Mouse (Mus musculus): ENCODE measurements around the gene Mipep.

Gene Mipep

GRCm38 (mm10) chr14:60802026-60802425, 17.7 kb downstream of the Mipep start:
- DNase-seq (ENCODE audit: low spot score) = no peak

GRCm38 (mm10) chr14:60804978-60805377, 20.6 kb downstream of the Mipep start:
- no peak for DNase-seq (ENCODE audit: low spot score)

DNA sequence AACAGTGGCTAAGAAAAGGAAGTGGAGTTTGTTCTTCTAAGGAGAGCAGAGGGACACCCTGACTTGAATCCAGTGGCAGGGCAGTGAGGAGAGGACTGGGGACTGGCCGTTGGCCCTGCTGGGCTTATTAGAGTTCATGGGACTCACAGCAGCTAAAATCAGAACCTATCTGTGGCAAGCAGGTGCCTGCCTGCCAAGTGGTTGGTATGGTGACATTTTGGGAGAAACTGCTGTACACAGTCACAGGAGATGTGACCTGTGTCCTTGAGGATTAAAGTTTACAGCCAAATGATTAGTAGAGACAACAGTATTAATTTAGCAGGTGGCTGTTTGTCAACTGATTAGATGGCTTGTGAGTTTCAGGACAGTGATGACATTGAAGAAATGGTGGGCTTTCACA, 21.5 kb downstream of the Mipep start:
- DNase-seq (ENCODE audit: low spot score) = no peak

GRCm38 (mm10) chr14:60806891-60807344, 22.5 kb downstream of the Mipep start:
- no peak for DNase-seq (ENCODE audit: low spot score)

DNA sequence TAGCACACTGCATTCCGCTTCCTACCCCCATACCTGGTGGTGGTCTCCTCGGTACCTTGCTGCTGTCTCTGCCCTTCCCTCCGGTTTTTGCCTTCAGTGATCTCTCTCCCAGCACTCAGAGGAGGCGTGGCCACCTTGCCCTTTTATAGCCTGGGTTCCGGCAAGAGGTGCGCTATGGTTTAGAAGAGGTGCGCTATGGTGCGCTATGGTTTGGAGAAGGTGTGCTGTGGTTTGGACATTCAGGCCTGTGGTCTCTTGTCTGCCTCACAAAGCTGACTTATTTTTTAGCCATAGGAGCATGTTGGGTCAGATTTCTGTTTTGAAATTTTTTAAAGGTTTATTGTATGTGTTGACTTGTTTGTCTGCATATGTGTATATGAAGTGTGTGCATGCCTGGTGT, 25.5 kb downstream of the Mipep start:
- no peak for DNase-seq (ENCODE audit: low spot score)

GRCm38 (mm10) chr14:60811547-60811946, 27.2 kb downstream of the Mipep start:
- DNase-seq (ENCODE audit: low spot score) = no peak

- no peak for DNase-seq (ENCODE audit: low spot score)
These were observed 30.7 kb downstream of the Mipep start for GRCm38 (mm10) chr14:60815098-60815497.

DNA sequence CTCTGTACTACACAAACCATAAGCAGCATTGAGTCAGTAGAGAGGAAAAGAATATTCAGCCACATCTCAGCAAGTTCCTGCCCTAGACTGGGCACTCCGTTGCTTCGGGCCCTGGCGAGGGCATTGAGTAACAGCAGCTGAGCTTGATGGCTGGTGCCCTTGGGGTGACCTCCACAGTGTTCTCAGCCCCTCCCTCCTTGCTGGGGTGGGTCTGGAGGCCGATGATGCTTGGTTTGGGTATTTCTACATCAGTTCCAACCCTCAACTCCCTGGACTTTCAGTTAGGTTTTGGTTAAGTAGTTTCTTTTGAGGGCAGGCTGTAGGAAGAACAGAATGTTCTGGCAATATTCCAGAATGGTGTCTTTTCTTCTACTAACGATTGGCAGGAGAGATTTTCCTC, 33.7 kb downstream of the Mipep start:
- no peak for DNase-seq (ENCODE audit: low spot score)

- DNase-seq (ENCODE audit: low spot score) = no peak
These were observed 45.7 kb downstream of the Mipep start for GRCm38 (mm10) chr14:60830096-60830495.

- DNase-seq (ENCODE audit: low spot score) = no peak
These were observed 52.3 kb downstream of the Mipep start for GRCm38 (mm10) chr14:60836709-60837108.

GRCm38 (mm10) chr14:60839654-60840053, 55.3 kb downstream of the Mipep start:
- DNase-seq (ENCODE audit: low spot score) = no peak

- peak; percentile 3 for DNase-seq (ENCODE audit: low spot score)
These were observed 57.7 kb downstream of the Mipep start for GRCm38 (mm10) chr14:60841977-60842659.

GRCm38 (mm10) chr14:60843596-60843995, 59.2 kb downstream of the Mipep start:
- DNase-seq (ENCODE audit: low spot score) = no peak

GRCm38 (mm10) chr14:60845261-60846045, 61.1 kb downstream of the Mipep start:
- DNase-seq (ENCODE audit: low spot score) = no peak

DNA sequence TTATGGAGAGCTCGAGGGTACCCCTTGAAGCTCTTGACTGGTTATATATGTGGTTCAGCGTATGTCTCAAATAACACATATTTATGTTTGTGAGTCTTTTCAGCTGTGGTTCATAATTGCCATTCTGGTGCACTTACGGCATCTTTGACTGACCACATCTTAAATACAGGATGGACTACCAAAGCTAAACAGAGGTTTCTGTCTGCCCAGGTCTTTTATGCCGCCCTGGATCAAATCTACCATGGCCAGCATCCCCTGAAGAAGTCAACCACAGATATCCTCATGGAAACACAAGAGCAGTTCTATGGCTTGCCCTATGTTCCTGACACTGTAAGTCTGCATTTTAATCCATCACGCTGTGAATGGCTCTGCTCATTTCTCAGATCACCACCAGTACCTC, 61.8 kb downstream of the Mipep start:
- no peak for DNase-seq (ENCODE audit: low spot score)

GRCm38 (mm10) chr14:60848194-60848593, 63.8 kb downstream of the Mipep start:
- DNase-seq (ENCODE audit: low spot score) = no peak

GRCm38 (mm10) chr14:60850101-60850500, 65.7 kb downstream of the Mipep start:
- DNase-seq (ENCODE audit: low spot score) = no peak

- no peak for DNase-seq (ENCODE audit: low spot score)
These were observed 67.3 kb downstream of the Mipep start for GRCm38 (mm10) chr14:60851632-60852031.

DNA sequence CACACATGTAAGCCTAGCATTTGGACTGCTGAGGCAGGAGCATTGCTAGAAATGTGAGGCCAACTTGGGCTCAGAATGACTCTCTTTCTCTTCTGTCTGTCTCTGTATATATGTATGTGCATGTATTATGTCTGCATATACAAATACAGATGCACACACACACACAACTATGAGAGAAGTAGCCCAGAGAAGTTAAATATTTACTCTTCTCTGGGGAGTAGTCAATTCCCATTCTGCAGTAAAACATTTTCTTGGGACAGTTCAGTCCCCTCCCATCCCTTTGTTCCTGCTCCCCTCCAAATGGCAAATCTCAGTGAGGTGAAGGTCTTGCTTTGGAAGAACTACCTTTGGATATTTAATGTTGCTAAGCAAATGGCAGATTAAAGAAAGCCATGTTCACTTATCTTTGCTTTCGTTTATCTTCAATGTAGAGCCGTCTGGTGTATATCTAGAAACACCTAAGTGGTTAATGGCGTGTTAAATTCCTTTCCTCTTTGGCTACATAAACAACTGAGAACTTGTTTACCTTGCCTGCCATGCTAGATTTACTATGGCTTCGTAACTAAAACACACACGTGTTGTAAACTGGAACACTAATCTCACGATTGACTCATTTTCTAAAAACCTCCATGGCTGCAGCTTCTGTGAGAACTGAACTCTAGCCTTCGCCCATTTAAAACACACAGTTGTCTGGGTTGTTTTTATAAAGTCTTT, 72.0 kb downstream of the Mipep start:
- DNase-seq (ENCODE audit: low spot score) = no peak

GRCm38 (mm10) chr14:60856913-60857300, 72.5 kb downstream of the Mipep start:
- DNase-seq (ENCODE audit: low spot score) = no peak

GRCm38 (mm10) chr14:60863396-60863795, 79.0 kb downstream of the Mipep start:
- DNase-seq (ENCODE audit: low spot score) = no peak

GRCm38 (mm10) chr14:60866399-60866798, 82.0 kb downstream of the Mipep start:
- DNase-seq (ENCODE audit: low spot score) = no peak

- DNase-seq (ENCODE audit: low spot score) = no peak
These were observed 84.0 kb downstream of the Mipep start for GRCm38 (mm10) chr14:60868325-60868724.
